Comparison of ENCODE assay signal across 23 mouse cellular contexts in the genomic region with DNA sequence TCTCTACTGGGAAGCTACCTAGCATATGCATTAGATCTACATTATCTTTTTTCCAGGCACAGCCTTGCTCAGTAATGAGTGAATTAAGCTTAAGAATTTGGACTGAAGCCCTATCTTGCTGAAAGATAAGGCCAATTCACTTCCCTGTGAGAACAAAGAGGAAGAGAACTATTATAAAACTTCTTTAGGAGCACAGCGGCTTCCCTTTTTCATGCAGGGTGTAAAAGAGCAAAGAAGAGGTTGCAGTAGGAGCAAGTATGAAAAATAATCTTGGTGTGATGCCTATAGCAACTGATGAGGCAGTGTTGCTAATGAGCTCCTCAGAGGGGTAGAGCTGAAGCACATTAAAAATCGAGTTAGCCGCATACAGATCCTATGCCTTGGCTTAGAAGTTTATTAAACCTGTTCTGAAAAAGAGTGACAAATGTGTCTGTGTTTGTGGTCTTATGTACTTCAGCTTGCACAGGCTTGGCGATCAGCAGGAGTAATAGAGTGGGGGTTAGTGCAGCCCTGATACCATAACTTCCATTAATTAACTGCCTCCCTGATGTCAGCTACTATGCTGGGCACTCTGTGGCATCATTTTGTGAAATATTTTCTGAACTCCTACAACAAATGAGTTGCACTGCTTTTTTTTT.
A peak's percentile ranks its signal among the peaks of the same experiment; 100 is the strongest.
DNase-seq lines count a peak whose midpoint lies in the region; ATAC-seq lines count a peak whose summit lies in the region.
"Had no signal": no experiment of that assay in that cellular context is flagged by ENCODE, and none has a peak within 500 bp of the region (broad histone marks: within the 10 kb centered on the region; RNA-seq: fewer than 3 reads in every experiment).

No protein-coding gene starts in this region.

- intact Hi-C loops in left cerebral cortex, postnatal 14 days (cut with DNase I): no loop called here

- no peak overlapping the region for H3K9ac ChIP-seq in hindbrain, embryonic 14.5 days
- no peak overlapping the region for H3K9ac ChIP-seq in hindbrain, embryonic 11.5 days (ENCODE audit: low read depth, low read length)
- H3K9ac ChIP-seq in midbrain, embryonic 16.5 days (ENCODE audit: low read depth, low read length): no peak overlapping the region
- H3K9ac ChIP-seq: embryonic facial prominence, embryonic 15.5 days; heart, embryonic 15.5 days; limb, embryonic 12.5 days; liver, embryonic 13.5 days; lung, embryonic 15.5 days; stomach, embryonic 15.5 days had no signal

- no peaks in the 10 kb centered on the region for H3K36me3 ChIP-seq in hindbrain, embryonic 14.5 days (replicated peaks; ENCODE audit: control insufficient read depth, insufficient read depth)
- no peaks in the 10 kb centered on the region for H3K36me3 ChIP-seq in hindbrain, embryonic 11.5 days (ENCODE audit: control insufficient read depth, insufficient read depth, low read length)
- no peaks in the 10 kb centered on the region for H3K36me3 ChIP-seq in midbrain, embryonic 16.5 days (ENCODE audit: control insufficient read depth, insufficient read depth, low read length)
- H3K36me3 ChIP-seq: embryonic facial prominence, embryonic 15.5 days; heart, embryonic 15.5 days; limb, embryonic 12.5 days; liver, embryonic 13.5 days; lung, embryonic 15.5 days; stomach, embryonic 15.5 days had no signal

- no peaks in the 10 kb centered on the region for H3K9me3 ChIP-seq in hindbrain, embryonic 14.5 days (ENCODE audit: control insufficient read depth, low read length)
- H3K9me3 ChIP-seq in hindbrain, embryonic 11.5 days (ENCODE audit: control insufficient read depth, low read length): no peaks in the 10 kb centered on the region
- H3K9me3 ChIP-seq in midbrain, embryonic 16.5 days (replicated peaks; ENCODE audit: control insufficient read depth, low read length, poor library complexity, severe bottlenecking): no peaks in the 10 kb centered on the region
- H3K9me3 ChIP-seq: embryonic facial prominence, embryonic 15.5 days; heart, embryonic 15.5 days; limb, embryonic 12.5 days; liver, embryonic 13.5 days; lung, embryonic 15.5 days; stomach, embryonic 15.5 days had no signal

- H3K4me2 ChIP-seq in hindbrain, embryonic 14.5 days (replicated peaks): no peak overlapping the region
- no peak overlapping the region for H3K4me2 ChIP-seq in hindbrain, embryonic 11.5 days (replicated peaks; ENCODE audit: low read depth, low read length)
- H3K4me2 ChIP-seq in midbrain, embryonic 16.5 days (ENCODE audit: low read length): no peak overlapping the region
- H3K4me2 ChIP-seq: embryonic facial prominence, embryonic 15.5 days; heart, embryonic 15.5 days; limb, embryonic 12.5 days; liver, embryonic 13.5 days; lung, embryonic 15.5 days; stomach, embryonic 15.5 days had no signal

- 0 out of 2 replicates have a peak overlapping the region, but pooled peaks have one; percentile 47 for H3K27ac ChIP-seq in hindbrain, embryonic 14.5 days
- H3K27ac ChIP-seq in hindbrain, embryonic 11.5 days (ENCODE audit: low read depth, low read length): no peak overlapping the region
- peak overlapping the region; percentile 61; the same call in 1 of the 2 replicates for H3K27ac ChIP-seq in midbrain, embryonic 16.5 days (ENCODE audit: low read length)
- H3K27ac ChIP-seq: embryonic facial prominence, embryonic 15.5 days; heart, adult 2 months; heart, embryonic 15.5 days; limb, embryonic 12.5 days; liver, embryonic 13.5 days; lung, embryonic 15.5 days; macrophage; stomach, embryonic 15.5 days had no signal

- H3K4me1 ChIP-seq in hindbrain, embryonic 14.5 days (replicated peaks; ENCODE audit: control insufficient read depth, insufficient read depth, low read length): peaks cover 3% of the 10 kb centered on the region; the same call in 1 of the 2 replicates
- no peaks in the 10 kb centered on the region for H3K4me1 ChIP-seq in hindbrain, embryonic 11.5 days (replicated peaks; ENCODE audit: control insufficient read depth, insufficient read depth, low read length)
- peaks cover 5% of the 10 kb centered on the region; the same call in 1 of the 2 replicates for H3K4me1 ChIP-seq in midbrain, embryonic 16.5 days (ENCODE audit: control insufficient read depth, insufficient read depth, low read length)
- H3K4me1 ChIP-seq: embryonic facial prominence, embryonic 15.5 days; heart, embryonic 15.5 days; limb, embryonic 12.5 days; liver, embryonic 13.5 days; lung, embryonic 15.5 days; stomach, embryonic 15.5 days had no signal

- H3K27me3 ChIP-seq in hindbrain, embryonic 14.5 days (ENCODE audit: control insufficient read depth, insufficient read depth, low read length): no peaks in the 10 kb centered on the region
- no peaks in the 10 kb centered on the region for H3K27me3 ChIP-seq in hindbrain, embryonic 11.5 days (ENCODE audit: control insufficient read depth, insufficient read depth, low read length)
- no peaks in the 10 kb centered on the region for H3K27me3 ChIP-seq in midbrain, embryonic 16.5 days (ENCODE audit: control insufficient read depth, insufficient read depth, low read depth, low read length)
- H3K27me3 ChIP-seq: embryonic facial prominence, embryonic 15.5 days; heart, embryonic 15.5 days; limb, embryonic 12.5 days; liver, embryonic 13.5 days; lung, embryonic 15.5 days; stomach, embryonic 15.5 days had no signal

- ATAC-seq in hindbrain, embryonic 14.5 days (ENCODE audit: low FRiP score): peak; percentile 69
- no peak for ATAC-seq in hindbrain, embryonic 11.5 days (ENCODE audit: low FRiP score)
- peak; percentile 68 to 77 for ATAC-seq in hematopoietic stem cell, adult 5-6 weeks (replicated peaks in 1 of 2; ENCODE audit: insufficient read depth in 1 of 2, low FRiP score in 2 of 2, low TSS enrichment in 1 of 2, low read depth in 1 of 2, poor library complexity in 2 of 2, severe bottlenecking in 2 of 2)
- peak; percentile 82 for ATAC-seq in midbrain, embryonic 16.5 days

- H3K4me3 ChIP-seq in hindbrain, embryonic 14.5 days (replicated peaks; ENCODE audit: low read length): no peak overlapping the region
- H3K4me3 ChIP-seq in hindbrain, embryonic 11.5 days (ENCODE audit: low read depth, low read length): no peak overlapping the region
- no peak overlapping the region for H3K4me3 ChIP-seq in midbrain, embryonic 16.5 days (ENCODE audit: low read depth, low read length)
- H3K4me3 ChIP-seq: embryonic facial prominence, embryonic 15.5 days; heart, adult 2 months; heart, embryonic 15.5 days; limb, embryonic 12.5 days; liver, embryonic 13.5 days; lung, embryonic 15.5 days; myocyte; stomach, embryonic 15.5 days had no signal

- no peak for DNase-seq in hindbrain, embryonic 14.5 days (ENCODE audit: low spot score)
- DNase-seq in hindbrain, embryonic 11.5 days (ENCODE audit: low spot score): no peak
- DNase-seq in brain, adult 2 months (ENCODE audit: low read depth, low spot score): peak; percentile 13
- DNase-seq in left cerebral cortex, postnatal 14 days (ENCODE audit: low spot score in 2 of 2): no peak
- no peak for DNase-seq in testis, postnatal 10 days (ENCODE audit: low spot score)
- DNase-seq: adrenal gland, postnatal 25 days; cerebellum, postnatal 10 days; embryo, embryonic 11 days; heart, adult 2 months; kidney, adult 8-10 months; kidney, postnatal 25 days; liver, embryonic 13.5 days; spleen, adult 18-20 months; thymus, postnatal 14 days had no signal

- 61% methylated on average over 4 of the region's 4 CpGs for WGBS in hindbrain, embryonic 14.5 days
- WGBS in hindbrain, embryonic 11.5 days: 89% methylated on average over 4 of the region's 4 CpGs
- WGBS in midbrain, embryonic 16.5 days: 49% methylated on average over 4 of the region's 4 CpGs
